Mouse (Mus musculus): Measurements from ENCODE around the gene Cecr2.

- no peak for TF ChIP-seq CTCF (conservative IDR thresholded peaks at IDR 0.05; ENCODE audit: low read length)
- no peak for TF ChIP-seq NANOG (IDR thresholded peaks at IDR 0.05; ENCODE audit: borderline replicate concordance, low read length)
- no peak for TF ChIP-seq POU5F1 (IDR thresholded peaks at IDR 0.05; ENCODE audit: borderline replicate concordance, low read length)
Measured at GRCm38 (mm10) chr6:120700221-120700620, 34.1 kb downstream of the Cecr2 start.

All from E14TG2a.4 (cell line).